Mouse (Mus musculus) cerebellum, adult 2 months (tissue): ENCODE results near the gene Mrps27. TPM values are rescaled to one million over a fixed set of nuclear protein-coding genes. Genes with fewer than 3 reads are reported as not detected.
A peak's percentile ranks its signal among the peaks of the same experiment; 100 is the strongest.
"Not testable (repeated sequence)": the region's sequence is repeated elsewhere in the genome, so short reads cannot be mapped to it uniquely, and the experiment has no call there.

ENCODE experiments used
- DNase-seq, 2 experiments: peaks; one replicate each; pipeline ENCODE4 v3.0.0; 2021
- H3K27ac ChIP-seq: fragments of 200-500 bp; 2 replicates; pipeline ENCODE4 v1.5.1; 2012; ENCODE audit warnings: low read length, control low read depth, inconsistent platforms; ENCODE audit not compliant: insufficient read depth
- H3K27me3 ChIP-seq: fragments of 200-500 bp; 2 replicates; pipeline ENCODE4 v1.6.1; 2012; ENCODE audit warnings: inconsistent platforms, mild to moderate bottlenecking, low read length, moderate library complexity; ENCODE audit not compliant: control insufficient read depth, insufficient read depth
- H3K4me1 ChIP-seq: fragments of 200-500 bp; 2 replicates; pipeline ENCODE4 v1.6.1; 2011; ENCODE audit warnings: low read length; ENCODE audit not compliant: control insufficient read depth, insufficient read depth
- H3K4me3 ChIP-seq: fragments of 200-500 bp; replicated peaks from 2 replicates; pipeline ENCODE3; 2011; ENCODE audit warnings: mild to moderate bottlenecking, low read depth, low read length, control low read depth; ENCODE audit not compliant: insufficient read depth
- CTCF ChIP-seq: fragments of 200-500 bp; IDR thresholded peaks from 2 replicates; pipeline ENCODE4 v1.5.1; 2011; ENCODE audit warnings: low read depth, mild to moderate bottlenecking, control low read depth, low read length, moderate library complexity, borderline replicate concordance; ENCODE audit not compliant: insufficient read depth
- POLR2A ChIP-seq: fragments of 200-500 bp; IDR thresholded peaks from 2 replicates; pipeline ENCODE4 v1.6.1; 2011; ENCODE audit warnings: low read length, control low read depth, borderline replicate concordance; ENCODE audit not compliant: insufficient read depth
- WGBS: fragments of 180-500 bp; shearing (Covaris S2); methylation state at CpG from one replicate; pipeline ENCODE4 v1.1.7; 2018; 5-methylcytosine and 5-hydroxymethylcytosine counted together
- polyA plus RNA-seq: library from polyadenylated mRNA; depleted of rRNA; stranded (reverse); fragments of >200 nt; gene quantifications from 2 replicates; pipeline ENCODE4 v1.2.3, GENCODE M21; 2012

Gene Mrps27
- polyA plus RNA-seq, 1 experiment = 38.5 TPM

GRCm38 (mm10) chr13:99314098-99314497 is 30.5 kb upstream of the Mrps27 start:
- 88% methylated on average over 5 of the region's 5 CpGs for WGBS
- DNase-seq = no peak
- TF ChIP-seq POLR2A (no peak), CTCF (no peak)

GRCm38 (mm10) chr13:99314657-99315181 is 29.9 kb upstream of the Mrps27 start:
- no peak overlapping the region for H3K4me3 ChIP-seq
- H3K27ac ChIP-seq = no peak overlapping the region
- no peak for DNase-seq
- H3K4me1 ChIP-seq = no peaks in the 10 kb centered on the region
- 87% methylated on average over 15 of the region's 15 CpGs for WGBS
- H3K27me3 ChIP-seq = no peaks in the 10 kb centered on the region
- TF ChIP-seq CTCF (no peak), POLR2A (no peak)

More at GRCm38 (mm10) chr13:99314098-99314497, 30.5 kb upstream of the Mrps27 start:
- no peak overlapping the region for H3K4me3 ChIP-seq
- H3K27me3 ChIP-seq = no peaks in the 10 kb centered on the region
- H3K4me1 ChIP-seq = no peaks in the 10 kb centered on the region
- H3K27ac ChIP-seq = no peak overlapping the region

DNA sequence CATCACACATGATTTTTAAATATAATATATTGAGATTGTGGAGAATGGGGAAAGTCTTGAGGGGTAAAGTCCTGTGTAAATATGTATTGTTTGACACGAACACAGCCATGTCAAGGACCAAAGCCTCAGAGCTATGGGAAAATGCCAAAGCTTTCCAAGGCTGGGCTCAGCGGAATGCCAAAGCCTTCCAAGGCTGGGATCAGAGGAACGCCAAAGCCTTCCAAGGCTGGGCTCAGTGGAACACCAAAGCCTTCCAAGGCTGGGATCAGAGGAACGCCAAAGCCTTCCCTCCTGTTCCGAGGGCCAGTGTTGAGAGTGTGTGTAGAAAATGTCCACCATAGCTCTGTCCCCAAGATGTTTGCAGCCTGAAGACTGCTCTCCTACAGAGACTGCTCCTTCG is 28.2 kb upstream of the Mrps27 start:
- no peak for DNase-seq
- 41% methylated on average over 6 of the region's 6 CpGs for WGBS
- Histone ChIP-seq H3K4me3 (no peak overlapping the region), H3K27me3 (no peaks in the 10 kb centered on the region), H3K27ac (no peak overlapping the region), H3K4me1 (no peaks in the 10 kb centered on the region)
- TF ChIP-seq CTCF = no peak
- no peak for TF ChIP-seq POLR2A

- peak; percentile 24 to 30 for DNase-seq
- Histone ChIP-seq H3K27me3 (no peaks in the 10 kb centered on the region), H3K4me3 (no peak overlapping the region), H3K27ac (no peak overlapping the region), H3K4me1 (no peaks in the 10 kb centered on the region)
- no peak for TF ChIP-seq POLR2A
- TF ChIP-seq CTCF = peak; percentile 26; the same call in 1 of the 2 replicates
- 52% methylated on average over 4 of the region's 4 CpGs for WGBS
Measured at GRCm38 (mm10) chr13:99317058-99317457, 27.5 kb upstream of the Mrps27 start.

GRCm38 (mm10) chr13:99320453-99320852 is 24.1 kb upstream of the Mrps27 start:
- Histone ChIP-seq H3K27ac (no peak overlapping the region), H3K4me3 (no peak overlapping the region), H3K4me1 (0 out of 2 replicates have a peak, but pooled peaks cover 2% of the 10 kb centered on the region), H3K27me3 (no peaks in the 10 kb centered on the region)
- no peak for DNase-seq
- TF ChIP-seq POLR2A = no peak
- no peak for TF ChIP-seq CTCF
- WGBS = 93% methylated on average over 7 of the region's 7 CpGs

DNA sequence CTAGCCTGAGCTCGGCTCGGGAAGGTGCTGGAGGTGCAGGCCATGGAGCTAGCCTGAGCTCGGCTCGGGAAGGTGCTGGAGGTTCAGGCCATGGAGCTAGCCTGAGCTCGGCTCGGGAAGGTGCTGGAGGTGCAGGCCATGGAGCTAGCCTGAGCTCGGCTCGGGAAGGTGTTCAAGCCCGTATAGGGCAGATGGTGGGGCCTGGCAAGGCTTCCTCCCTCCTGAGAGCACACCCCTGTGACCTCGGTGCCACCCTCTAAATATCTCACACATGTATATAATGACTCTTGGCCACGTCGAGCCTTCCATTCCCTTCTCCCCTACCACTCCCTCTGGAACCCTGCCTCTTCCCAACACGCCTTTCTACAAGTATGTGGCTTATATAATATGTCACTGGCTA is 21.7 kb upstream of the Mrps27 start:
- not testable (repeated sequence) for DNase-seq, H3K27me3 ChIP-seq, H3K27ac ChIP-seq, H3K4me3 ChIP-seq, H3K4me1 ChIP-seq
- 87% methylated on average over 13 of the region's 13 CpGs for WGBS

GRCm38 (mm10) chr13:99323632-99324336 is 20.8 kb upstream of the Mrps27 start:
- no peak overlapping the region for H3K27ac ChIP-seq
- H3K27me3 ChIP-seq = no peaks in the 10 kb centered on the region
- H3K4me1 ChIP-seq = 0 out of 2 replicates have a peak, but pooled peaks cover 2% of the 10 kb centered on the region
- no peak for DNase-seq
- WGBS = 82% methylated on average over 7 of the region's 7 CpGs
- TF ChIP-seq POLR2A (no peak), CTCF (no peak)
- H3K4me3 ChIP-seq = no peak overlapping the region

- H3K4me1 ChIP-seq, H3K27ac ChIP-seq, H3K27me3 ChIP-seq, H3K4me3 ChIP-seq, DNase-seq: not testable (repeated sequence)
- 88% methylated on average over 8 of the region's 8 CpGs for whole genome bisulfite sequencing
Measured at GRCm38 (mm10) chr13:99324337-99324685, 20.3 kb upstream of the Mrps27 start.
